Mouse (Mus musculus) monocyte, adult 5-6 weeks (primary cell): ENCODE data around the gene Rapgef4. TPM values are rescaled to one million over a fixed set of nuclear protein-coding genes. Genes with fewer than 3 reads are reported as not detected.

Experiments
- ATAC-seq: fragments of 153-309, 156-312 bp; replicated peaks from 2 replicates; pipeline ENCODE4 v1.8.0; 2017; ENCODE audit warnings: mild to moderate bottlenecking; ENCODE audit not compliant: low TSS enrichment, insufficient number of reproducible peaks, severe bottlenecking, poor library complexity, low FRiP score
- total RNA-seq: library from RNA; stranded (forward); fragments of 200-1000, 200-491, 200-594 nt; gene quantifications from 3 replicates; pipeline ENCODE4 v1.2.3, GENCODE M21; 2017

The Rapgef4 gene
- total RNA-seq, 1 experiment from 2014 or later = 2.1 TPM

GRCm38 (mm10) chr2:72020755-72021154, 39.7 kb downstream of the Rapgef4 start:
- ATAC-seq = no peak

GRCm38 (mm10) chr2:72021440-72021839, 40.4 kb downstream of the Rapgef4 start:
- ATAC-seq = no peak

DNA sequence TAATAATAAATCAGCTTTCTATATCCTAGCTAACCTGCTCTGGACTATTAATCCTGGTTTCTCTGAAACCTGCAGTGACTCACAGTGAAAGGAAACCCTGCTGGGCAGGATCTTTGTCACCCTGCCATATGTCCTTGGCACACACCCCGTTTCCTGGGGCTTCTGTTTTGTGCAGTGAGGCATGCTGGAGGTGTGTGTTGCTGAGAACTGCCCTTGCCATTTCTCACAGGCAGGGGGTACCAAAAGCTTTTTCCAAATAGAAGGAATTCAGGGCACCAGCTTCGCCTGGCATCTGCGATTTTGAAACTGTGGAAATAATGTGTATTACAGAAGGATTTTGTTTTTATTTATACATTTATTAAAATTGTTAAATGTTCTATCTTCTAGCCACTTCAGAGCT, 40.8 kb downstream of the Rapgef4 start:
- ATAC-seq = no peak

DNA sequence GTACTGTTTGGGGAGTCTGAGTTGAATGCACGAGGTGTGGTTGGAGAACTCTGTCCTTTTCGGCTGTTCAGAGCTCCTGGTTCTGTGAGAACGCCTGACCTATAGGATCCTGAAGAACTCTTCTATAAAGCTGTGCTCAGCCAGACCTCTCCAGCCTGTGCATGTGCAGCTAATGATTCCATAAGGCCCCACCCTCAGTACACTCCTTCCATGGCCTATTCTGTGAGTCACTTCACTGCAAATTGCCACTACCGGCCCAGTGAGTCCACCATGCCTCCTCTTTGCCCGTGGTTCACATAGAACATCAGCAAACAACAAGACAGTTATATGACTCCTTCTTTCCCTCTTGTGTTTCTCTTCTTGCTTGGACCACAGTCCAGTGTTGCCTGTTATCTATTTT, 42.8 kb downstream of the Rapgef4 start:
- no peak for ATAC-seq

DNA sequence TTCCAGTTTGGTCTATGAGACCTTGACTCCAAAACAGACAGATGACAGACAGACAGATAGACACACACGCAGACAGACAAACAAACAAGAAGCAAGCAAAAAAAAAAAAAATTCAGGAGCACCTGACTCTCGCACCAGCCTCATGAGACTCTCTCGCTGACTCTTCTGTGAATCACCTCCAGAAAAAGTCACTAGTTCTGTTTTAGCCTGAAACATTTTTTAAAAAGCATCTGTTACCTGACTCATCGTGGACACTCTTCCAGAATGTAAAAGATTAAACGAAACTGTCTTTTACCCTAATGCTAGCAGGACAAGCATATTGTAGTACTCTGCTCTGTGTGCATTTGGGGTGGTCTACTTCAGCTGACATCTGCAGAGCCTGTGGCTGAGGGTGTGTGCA, 44.6 kb downstream of the Rapgef4 start:
- no peak for ATAC-seq

- no peak for ATAC-seq
These were observed 45.5 kb downstream of the Rapgef4 start for GRCm38 (mm10) chr2:72026506-72026905.

GRCm38 (mm10) chr2:72029081-72029480, 48.0 kb downstream of the Rapgef4 start:
- ATAC-seq = no peak

GRCm38 (mm10) chr2:72029586-72030144, 48.6 kb downstream of the Rapgef4 start:
- no peak for ATAC-seq

DNA sequence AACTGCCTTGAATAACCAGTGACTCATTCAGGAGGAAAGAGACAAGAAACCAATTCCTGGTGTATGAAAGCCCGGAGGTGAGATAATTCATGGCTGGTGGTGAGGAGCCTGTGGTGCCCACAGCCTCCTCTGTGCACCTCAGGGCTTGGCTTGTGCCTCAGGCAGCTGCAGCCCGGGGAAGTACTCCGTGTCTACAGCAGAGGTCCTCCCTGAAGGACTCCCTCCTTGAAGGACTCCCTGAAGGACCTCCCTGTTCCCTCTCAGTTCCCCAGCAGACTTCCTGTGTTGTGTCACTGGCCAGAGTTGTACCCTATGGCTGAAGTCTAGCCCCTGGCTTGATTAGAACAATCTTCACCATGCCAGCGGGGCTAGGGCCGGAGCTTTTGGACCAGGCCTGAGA, 50.7 kb downstream of the Rapgef4 start:
- no peak; the same call in 1 of the 2 replicates for ATAC-seq

DNA sequence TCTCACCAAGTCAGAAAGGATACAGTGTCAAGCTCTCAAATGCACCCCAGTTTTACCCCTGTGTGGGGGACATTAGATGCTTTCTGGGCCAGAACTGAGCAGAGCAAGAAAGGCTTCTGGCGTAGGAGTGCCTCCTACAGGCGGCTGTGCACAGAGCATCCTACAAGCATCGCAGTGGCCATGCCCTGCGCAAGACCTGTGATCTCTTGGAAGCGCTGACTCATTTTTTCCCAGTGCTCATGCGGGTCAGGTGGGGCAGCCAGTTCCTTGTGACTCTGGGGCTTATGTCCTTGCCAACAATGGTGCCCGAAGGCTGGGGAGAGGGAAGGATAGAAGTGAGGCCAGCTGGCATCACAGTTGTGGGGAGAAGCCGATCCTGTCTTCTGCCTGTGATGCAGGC, 54.6 kb downstream of the Rapgef4 start:
- no peak for ATAC-seq

DNA sequence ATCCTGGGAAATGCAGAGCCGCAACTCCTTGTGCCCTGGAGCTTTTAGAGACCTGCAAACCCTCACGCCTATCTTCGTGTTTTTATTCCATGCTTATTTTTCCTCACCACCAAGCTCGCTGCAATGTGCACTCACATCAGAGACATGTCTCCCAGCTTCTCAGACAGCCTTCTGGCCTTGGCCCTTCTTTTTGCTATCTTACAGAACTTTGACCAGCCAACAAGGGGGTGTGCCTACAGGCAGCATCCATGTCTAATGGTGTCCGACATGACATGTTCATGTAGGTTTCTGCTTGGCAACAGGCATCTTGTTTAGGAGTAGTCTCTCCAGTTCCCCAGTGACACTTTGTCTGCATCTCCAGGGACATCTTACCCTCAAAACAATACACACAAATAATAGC, 56.3 kb downstream of the Rapgef4 start:
- ATAC-seq = no peak

- ATAC-seq = 0 out of 2 replicates have a peak, but pooled peaks have one; percentile 45
These were observed 57.2 kb downstream of the Rapgef4 start for GRCm38 (mm10) chr2:72038235-72038634.

DNA sequence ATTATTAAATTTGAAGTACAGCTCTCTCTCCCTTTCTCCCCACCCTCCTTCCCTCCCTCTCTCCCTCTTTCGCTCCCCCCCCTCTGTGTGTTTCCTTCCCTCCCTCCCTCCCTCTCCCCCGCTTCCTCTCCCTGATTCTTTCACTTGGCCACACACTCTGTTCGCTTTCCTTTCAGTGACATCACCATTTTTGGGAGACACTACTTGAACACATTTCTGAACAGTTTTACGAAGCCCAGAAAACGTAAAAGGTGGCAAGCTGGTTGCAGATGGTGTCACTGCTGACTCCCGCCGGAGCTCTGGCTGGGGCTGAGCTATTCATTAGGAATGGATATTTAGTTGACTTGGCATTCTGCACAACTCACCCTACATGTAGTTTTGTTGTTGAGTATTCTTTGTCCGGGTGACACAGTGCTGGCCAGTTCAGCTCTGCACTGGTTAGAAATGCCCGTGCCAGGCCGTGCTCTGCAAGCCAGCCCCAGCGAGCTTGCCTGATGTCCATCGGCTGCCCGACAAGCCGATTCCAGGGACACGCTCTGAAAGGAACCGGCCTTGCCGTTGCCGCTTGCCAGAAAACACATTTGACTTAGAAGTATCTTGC, 57.7 kb downstream of the Rapgef4 start:
- no peak for ATAC-seq

DNA sequence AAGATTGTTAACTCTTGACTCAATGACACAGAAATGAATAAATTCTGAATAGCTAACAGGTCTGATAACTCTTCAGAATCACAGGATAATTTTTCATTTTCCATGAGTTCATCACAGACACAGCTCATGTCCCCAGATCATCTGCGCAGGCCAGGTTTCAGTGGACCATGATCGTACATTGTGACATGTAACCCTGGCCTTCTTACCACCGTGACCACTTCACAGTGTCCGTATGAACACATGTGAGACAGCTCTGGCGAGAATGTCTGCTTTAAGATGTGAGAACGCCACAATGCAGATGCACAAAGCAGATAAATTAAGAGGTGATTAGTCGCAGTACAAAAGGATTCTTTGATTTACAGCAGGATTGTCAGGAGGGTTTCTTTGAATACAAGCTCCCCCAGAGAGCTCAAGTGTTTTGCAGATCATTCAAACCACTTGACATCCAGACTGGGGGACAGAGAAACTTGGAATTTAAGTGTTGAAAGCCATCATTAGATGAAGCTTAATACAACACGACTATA, 58.5 kb downstream of the Rapgef4 start:
- ATAC-seq = no peak

GRCm38 (mm10) chr2:72041087-72041486, 60.0 kb downstream of the Rapgef4 start:
- ATAC-seq = no peak

DNA sequence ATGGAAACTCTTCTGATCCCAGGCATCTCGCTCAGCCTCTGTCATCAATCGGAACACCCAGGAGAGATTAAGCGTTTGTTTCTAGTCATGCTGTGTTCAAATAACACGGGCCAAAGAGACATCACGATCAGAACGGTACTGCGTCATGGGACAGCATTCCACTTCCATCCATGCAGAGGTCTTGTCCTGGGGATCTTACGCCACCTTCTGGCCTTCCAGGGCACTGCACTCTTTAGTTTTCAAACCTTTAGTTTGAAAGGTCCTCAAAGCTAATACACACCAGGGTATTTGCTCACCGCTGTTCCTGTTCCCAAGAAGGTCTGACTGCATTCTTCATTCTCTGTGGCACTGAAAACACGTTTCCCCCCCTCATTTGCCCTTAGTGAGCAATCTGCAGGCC, 61.1 kb downstream of the Rapgef4 start:
- no peak for ATAC-seq

DNA sequence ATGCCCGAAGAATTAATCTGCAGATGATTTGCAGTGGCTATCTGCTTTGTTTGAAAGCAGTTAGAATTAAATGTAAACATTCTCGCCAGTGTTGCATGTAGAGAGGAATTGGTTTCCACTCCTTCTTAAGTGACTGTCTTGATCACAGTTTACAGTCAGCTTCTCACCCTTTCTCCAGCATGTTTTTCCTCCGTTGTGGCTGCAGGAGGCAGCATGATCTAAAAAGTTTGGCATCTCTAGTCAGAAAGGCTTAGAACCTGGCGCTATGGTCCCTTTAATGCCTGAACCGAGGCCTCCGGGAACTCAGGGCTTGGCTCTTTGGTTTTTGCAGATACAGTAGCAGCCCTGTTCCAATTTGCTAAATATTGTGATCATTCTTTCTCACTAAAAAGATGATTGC, 63.2 kb downstream of the Rapgef4 start:
- no peak for ATAC-seq

DNA sequence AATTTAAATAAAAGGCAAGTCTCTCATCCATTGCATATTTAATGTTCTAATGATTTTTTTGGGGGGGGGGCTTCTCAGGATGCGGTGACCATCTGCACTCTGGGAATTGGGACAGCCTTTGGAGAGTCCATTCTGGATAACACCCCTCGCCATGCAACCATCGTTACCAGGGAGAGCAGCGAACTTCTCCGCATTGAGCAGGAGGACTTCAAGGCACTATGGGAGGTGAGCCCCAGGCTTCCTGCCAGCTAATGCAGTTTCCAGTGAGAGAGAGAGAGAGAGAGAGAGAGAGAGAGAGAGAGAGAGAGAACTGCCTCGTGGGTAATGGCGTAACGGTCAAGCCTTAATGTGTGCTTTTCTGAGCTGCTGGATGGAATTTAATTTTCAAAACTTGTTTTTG, 64.0 kb downstream of the Rapgef4 start:
- ATAC-seq = no peak

- no peak for ATAC-seq
These were observed 64.6 kb downstream of the Rapgef4 start for GRCm38 (mm10) chr2:72045659-72046058.

DNA sequence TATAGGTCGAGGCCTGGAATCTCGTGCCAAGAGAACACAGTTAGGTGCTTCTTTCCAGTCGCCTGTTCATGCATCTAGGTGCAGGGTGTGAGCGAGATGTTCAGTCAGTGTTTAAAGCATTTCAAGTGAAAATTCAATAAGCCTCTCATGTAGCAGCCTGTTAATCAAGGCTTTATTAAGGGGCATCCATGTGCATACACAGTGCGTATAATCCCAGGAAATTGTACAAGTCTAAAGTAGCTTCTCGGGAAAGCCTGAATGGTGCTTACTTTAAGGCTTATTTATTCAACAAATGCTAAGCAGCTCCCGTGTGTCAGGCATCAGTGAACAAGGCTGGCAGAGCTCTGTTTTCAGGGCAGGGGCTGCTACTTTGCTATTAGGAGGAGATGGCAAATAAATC, 69.4 kb downstream of the Rapgef4 start:
- no peak for ATAC-seq

- ATAC-seq = no peak
These were observed 73.2 kb downstream of the Rapgef4 start for GRCm38 (mm10) chr2:72054280-72054679.
